Mouse (Mus musculus) lung, postnatal 0 days (tissue): ENCODE measurements at regions not wholly inside any gene's neighbourhood (a gene's known extent, or its start where the extent isn't known, plus 50 kb on each side); places are given as distances from the start of the nearest gene placed in this dataset.

Source experiments
- ATAC-seq: fragments of 200-750 bp; cut with Nextera tagmentation; 2 replicates; pipeline ENCODE4 v1.8.0; 2017; ENCODE audit warnings: moderate library complexity
- DNase-seq: peaks from one replicate; pipeline ENCODE4 v3.0.0-alpha.2; 2016; ENCODE audit warnings: low spot score
- H3K27ac ChIP-seq: fragments of 300-500 bp; sonication (generic); 2 replicates; pipeline ENCODE4 v1.5.1; 2014; ENCODE audit warnings: antibody characterized with exemption, mild to moderate bottlenecking, low read length, mixed read lengths
- H3K27me3 ChIP-seq: fragments of 300-500 bp; sonication (generic); replicated peaks from 2 replicates; pipeline ENCODE4 v1.6.1; 2014; ENCODE audit warnings: low read length, mixed read lengths; ENCODE audit not compliant: insufficient read depth
- H3K36me3 ChIP-seq: fragments of 300-500 bp; sonication (generic); 2 replicates; pipeline ENCODE4 v1.6.1; 2014; ENCODE audit warnings: low read length, mixed read lengths; ENCODE audit not compliant: insufficient read depth
- H3K4me1 ChIP-seq: fragments of 300-500 bp; sonication (generic); 2 replicates; pipeline ENCODE4 v1.6.1; 2014; ENCODE audit warnings: antibody characterized with exemption, low read depth, low read length, mixed read lengths; ENCODE audit not compliant: insufficient read depth
- H3K4me2 ChIP-seq: fragments of 300-500 bp; sonication (generic); replicated peaks from 2 replicates; pipeline ENCODE4 v1.6.1; 2014; ENCODE audit warnings: low read depth, mild to moderate bottlenecking, low read length, moderate library complexity, mixed read lengths
- H3K4me3 ChIP-seq: fragments of 300-500 bp; sonication (generic); 2 replicates; pipeline ENCODE4 v1.5.1; 2014; ENCODE audit warnings: low read depth, low read length
- H3K9ac ChIP-seq: fragments of 300-500 bp; sonication (generic); replicated peaks from 2 replicates; pipeline ENCODE4 v1.6.1; 2014; ENCODE audit warnings: low read depth, mild to moderate bottlenecking
- H3K9me3 ChIP-seq: fragments of 300-500 bp; sonication (generic); 2 replicates; pipeline ENCODE4 v1.6.1; 2016; ENCODE audit warnings: low read length, mixed read lengths
- CTCF ChIP-seq: IDR thresholded peaks from 2 replicates; pipeline ENCODE4 v1.5.1; 2016; ENCODE audit warnings: antibody characterized with exemption, mild to moderate bottlenecking
- EP300 ChIP-seq: IDR thresholded peaks from 2 replicates; pipeline ENCODE4 v1.6.1; 2016; ENCODE audit warnings: antibody characterized with exemption, mild to moderate bottlenecking, control low read depth
- WGBS: fragments of 180-500 bp; shearing (Covaris S2); extraction: QIAGEN DNeasy Blood & Tissue Kit; methylation state at CpG from one replicate; pipeline ENCODE4 v1.1.7; 2014; 5-methylcytosine and 5-hydroxymethylcytosine counted together

DNA sequence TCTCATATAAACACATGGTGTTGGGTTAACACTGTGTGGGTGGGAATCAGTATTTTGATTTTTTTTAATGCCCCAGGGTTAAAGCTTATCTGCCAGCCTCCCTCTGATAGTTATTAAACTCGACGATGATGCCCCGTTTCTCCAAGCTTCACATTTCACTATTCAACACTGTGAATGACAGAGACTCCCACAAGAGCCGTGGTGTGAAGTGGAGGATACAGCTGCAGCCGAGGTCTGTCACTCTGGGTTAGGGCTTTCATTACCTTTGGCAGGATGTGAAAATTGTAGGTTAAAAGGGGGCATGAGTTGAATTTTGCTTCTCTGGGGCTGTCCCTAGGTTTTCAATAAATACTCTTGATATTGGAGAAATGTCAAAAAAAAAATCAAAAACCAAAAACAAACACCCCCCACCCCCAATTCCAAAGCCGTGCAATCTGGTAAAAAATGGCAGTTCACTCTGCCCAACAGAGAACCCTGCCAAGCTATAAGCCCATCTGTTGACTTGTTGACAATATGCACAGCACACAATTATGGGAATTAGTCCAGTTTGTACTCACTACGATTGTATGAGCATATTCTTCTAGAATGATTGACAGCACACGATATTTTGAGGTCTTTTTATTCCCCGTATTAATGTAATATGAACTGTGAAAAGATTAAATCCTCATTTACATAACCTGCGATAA is 269.7 kb downstream of the Stim2 start:
- DNase-seq = no peak

DNA sequence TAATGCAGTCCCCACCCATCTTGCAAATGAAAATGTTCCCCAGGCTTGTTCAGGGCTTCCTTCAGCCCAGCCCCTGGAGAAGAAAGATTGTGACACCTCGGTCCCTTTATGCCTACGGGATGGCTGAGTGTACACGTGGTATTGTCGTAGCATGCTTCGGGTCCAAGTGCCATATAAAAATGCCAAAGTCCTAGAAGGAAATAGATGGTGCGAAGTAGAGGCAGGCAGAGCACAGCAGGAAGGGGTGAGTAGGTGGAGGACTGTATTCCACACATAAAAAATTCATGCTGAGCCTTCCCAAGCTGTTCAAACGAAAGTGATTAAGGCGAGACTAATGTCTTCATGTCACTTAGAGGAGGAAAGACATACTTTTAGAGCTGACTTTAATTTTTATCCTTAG is 281.1 kb downstream of the Stim2 start:
- no peaks in the 10 kb centered on the region for H3K36me3 ChIP-seq
- 46% methylated on average over 8 of the region's 8 CpGs for WGBS
- no peaks in the 10 kb centered on the region for H3K9me3 ChIP-seq
- no peak overlapping the region for H3K4me3 ChIP-seq
- DNase-seq (no peak), ATAC-seq (no peak)
- H3K27me3 ChIP-seq = no peaks in the 10 kb centered on the region
- H3K4me1 ChIP-seq = no peaks in the 10 kb centered on the region
- H3K27ac ChIP-seq = no peak overlapping the region
- no peak overlapping the region for H3K4me2 ChIP-seq
- TF ChIP-seq EP300 = no peak
- no peak for TF ChIP-seq CTCF
- no peak overlapping the region for H3K9ac ChIP-seq

More for the DNA sequence above, 269.7 kb downstream of the Stim2 start:
- Histone ChIP-seq H3K4me3 (no peak overlapping the region), H3K27me3 (no peaks in the 10 kb centered on the region), H3K9me3 (no peaks in the 10 kb centered on the region), H3K4me2 (no peak overlapping the region), H3K9ac (no peak overlapping the region), H3K4me1 (no peaks in the 10 kb centered on the region; the same call in 1 of the 2 replicates), H3K27ac (no peak overlapping the region), H3K36me3 (no peaks in the 10 kb centered on the region)
- no peak for ATAC-seq
- no peak for TF ChIP-seq CTCF
- TF ChIP-seq EP300 = no peak
- 47% methylated on average over 10 of the region's 10 CpGs for WGBS

DNA sequence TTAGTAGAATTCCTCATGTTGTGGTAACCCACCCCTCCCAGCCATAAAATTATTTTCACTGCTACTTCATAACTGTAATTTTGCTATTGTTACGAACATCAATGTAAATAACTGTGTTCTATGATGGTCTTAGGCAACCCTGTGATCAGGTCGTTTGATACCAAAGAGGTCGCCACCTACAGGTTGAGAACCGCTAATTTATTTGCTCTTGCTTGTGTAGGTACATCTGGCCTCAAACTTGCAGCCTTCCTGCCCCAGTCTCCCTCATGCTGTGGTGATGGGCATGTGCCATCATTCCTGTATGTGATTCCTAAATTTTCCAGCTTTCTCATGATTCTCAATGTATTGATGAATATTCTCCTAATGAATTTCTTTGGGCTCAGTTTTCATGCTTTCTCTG is 282.4 kb downstream of the Stim2 start:
- DNase-seq (no peak), ATAC-seq (no peak)
- 42% methylated on average over 4 of the region's 4 CpGs for WGBS
- Histone ChIP-seq H3K9me3 (no peaks in the 10 kb centered on the region), H3K27ac (no peak overlapping the region), H3K9ac (no peak overlapping the region), H3K36me3 (no peaks in the 10 kb centered on the region), H3K27me3 (no peaks in the 10 kb centered on the region), H3K4me1 (no peaks in the 10 kb centered on the region), H3K4me2 (no peak overlapping the region), H3K4me3 (no peak overlapping the region)
- TF ChIP-seq EP300 (no peak), CTCF (peak; percentile 43)

DNA sequence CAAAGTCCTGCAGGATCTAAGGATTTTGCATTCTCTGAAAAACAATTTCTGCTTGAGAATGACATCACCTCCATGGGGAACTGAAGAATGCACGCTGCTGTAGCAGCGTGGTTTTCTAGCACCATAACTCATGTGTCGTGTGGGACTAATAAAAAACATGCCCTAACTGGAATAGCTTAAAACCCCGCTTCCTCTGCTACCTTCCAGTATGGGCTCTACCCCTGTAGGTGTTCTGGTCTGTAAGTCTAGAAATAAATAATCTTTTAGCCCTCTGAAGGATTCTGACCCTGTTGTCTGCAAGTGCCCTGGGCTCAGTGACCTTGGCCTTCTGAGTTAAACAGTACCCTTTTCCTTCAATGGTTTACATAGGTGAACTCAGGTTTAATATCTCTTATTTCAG is 282.8 kb downstream of the Stim2 start:
- Histone ChIP-seq H3K9ac (no peak overlapping the region), H3K27ac (no peak overlapping the region), H3K4me1 (no peaks in the 10 kb centered on the region), H3K4me2 (no peak overlapping the region), H3K27me3 (no peaks in the 10 kb centered on the region), H3K36me3 (no peaks in the 10 kb centered on the region), H3K4me3 (no peak overlapping the region), H3K9me3 (no peaks in the 10 kb centered on the region)
- 44% methylated on average over 4 of the region's 4 CpGs for WGBS
- no peak for TF ChIP-seq CTCF
- no peak for TF ChIP-seq EP300
- ATAC-seq (no peak), DNase-seq (no peak)

DNA sequence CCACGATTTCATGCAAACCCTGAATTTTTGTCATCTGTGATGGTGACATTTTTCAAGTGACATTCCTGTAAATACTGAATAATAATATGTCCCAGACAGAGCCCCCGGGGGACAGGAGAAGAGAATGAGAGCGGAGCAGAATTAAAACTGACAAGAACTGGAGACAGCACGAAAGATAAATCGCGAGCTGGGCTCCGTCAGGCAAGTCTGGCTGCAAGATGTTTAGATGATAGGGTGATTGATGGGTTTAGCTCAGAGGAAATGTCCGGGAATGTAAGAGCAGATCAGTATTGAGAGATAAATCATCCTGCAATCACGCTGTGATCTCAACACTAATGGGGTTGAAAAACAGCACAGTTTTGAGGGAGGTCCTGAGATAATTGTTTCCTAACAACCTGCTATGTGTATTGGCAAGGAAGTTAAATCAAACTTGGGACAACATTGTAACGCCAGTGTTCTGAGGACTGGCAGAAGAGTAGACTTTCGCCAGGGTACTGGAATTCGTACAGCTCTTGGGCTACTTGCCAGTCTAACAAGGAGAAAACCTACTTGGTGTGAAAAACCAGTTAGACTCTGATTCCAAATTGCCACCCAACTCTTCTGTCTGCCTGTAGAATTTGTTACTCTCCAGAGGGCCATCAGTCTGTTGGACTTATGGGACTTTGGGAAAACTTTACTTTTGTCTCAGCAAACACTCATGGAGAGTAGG is 292.2 kb downstream of the Stim2 start:
- no peak for ATAC-seq
- WGBS = 14% methylated on average over 12 of the region's 12 CpGs
- H3K4me2 ChIP-seq = no peak overlapping the region

DNA sequence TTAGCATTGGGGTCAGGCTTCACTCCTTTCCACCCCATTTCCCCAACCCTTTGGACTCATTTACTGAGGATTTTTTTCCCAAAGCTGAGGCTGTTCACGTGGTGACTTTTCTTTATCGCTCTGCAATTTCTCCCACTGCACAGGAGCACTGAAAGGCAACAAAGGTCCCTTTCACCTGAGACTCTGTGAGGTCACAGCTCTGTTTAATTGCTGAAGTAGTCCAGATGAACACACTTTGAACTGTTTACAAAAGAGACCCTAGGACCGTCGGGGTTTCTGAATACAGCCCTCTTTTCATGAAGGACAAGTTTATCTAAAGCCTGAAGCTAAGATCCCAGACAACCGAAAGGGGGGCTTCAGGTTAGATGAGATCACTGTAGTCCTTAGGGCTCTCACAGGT is 293.6 kb downstream of the Stim2 start:
- TF ChIP-seq CTCF (no peak), EP300 (no peak)

More for the DNA sequence above, 292.2 kb downstream of the Stim2 start:
- no peaks in the 10 kb centered on the region for H3K36me3 ChIP-seq
- DNase-seq = no peak
- H3K9ac ChIP-seq = no peak overlapping the region
- no peak overlapping the region for H3K27ac ChIP-seq
- no peak for TF ChIP-seq EP300
- no peak for TF ChIP-seq CTCF
- H3K4me1 ChIP-seq = no peaks in the 10 kb centered on the region
- H3K4me3 ChIP-seq = no peak overlapping the region
- H3K27me3 ChIP-seq = no peaks in the 10 kb centered on the region
- H3K9me3 ChIP-seq = no peaks in the 10 kb centered on the region

More for the DNA sequence above, 293.6 kb downstream of the Stim2 start:
- Histone ChIP-seq H3K4me2 (no peak overlapping the region), H3K9ac (no peak overlapping the region), H3K4me1 (no peaks in the 10 kb centered on the region), H3K9me3 (no peaks in the 10 kb centered on the region), H3K27ac (no peak overlapping the region), H3K36me3 (no peaks in the 10 kb centered on the region), H3K4me3 (no peak overlapping the region), H3K27me3 (no peaks in the 10 kb centered on the region)
- ATAC-seq = no peak
- no peak for DNase-seq
- WGBS = 25% methylated on average over 5 of the region's 5 CpGs
